Mouse (Mus musculus) forebrain, embryonic 11.5 days (tissue): ENCODE measurements around the gene Snx17. TPM values are rescaled to one million over a fixed set of nuclear protein-coding genes. Genes with fewer than 3 reads are reported as not detected.

Experiments
- ATAC-seq: fragments of 200-750 bp; cut with Nextera tagmentation; replicated peaks from 2 replicates; pipeline ENCODE4 v1.8.0; 2017; ENCODE audit warnings: moderate TSS enrichment; ENCODE audit not compliant: low FRiP score
- DNase-seq: peaks from one replicate; pipeline ENCODE4 v3.0.0-alpha.2; 2017; ENCODE audit warnings: low spot score
- H3K27ac ChIP-seq: fragments of 300-500 bp; sonication (generic); 2 replicates; pipeline ENCODE4 v1.5.1; 2014; ENCODE audit warnings: low read depth, low read length
- H3K27me3 ChIP-seq: fragments of 300-500 bp; sonication (generic); 2 replicates; pipeline ENCODE4 v1.6.1; 2014; ENCODE audit warnings: mild to moderate bottlenecking, low read length, mixed read lengths; ENCODE audit not compliant: control insufficient read depth, insufficient read depth
- H3K36me3 ChIP-seq: fragments of 300-500 bp; sonication (generic); 2 replicates; pipeline ENCODE4 v1.6.1; 2014; ENCODE audit warnings: mild to moderate bottlenecking, low read length, moderate library complexity, mixed read lengths; ENCODE audit not compliant: control insufficient read depth, insufficient read depth
- H3K4me1 ChIP-seq: fragments of 300-500 bp; sonication (generic); replicated peaks from 2 replicates; pipeline ENCODE4 v1.6.1; 2014; ENCODE audit warnings: low read length, mixed read lengths; ENCODE audit not compliant: control insufficient read depth, insufficient read depth
- H3K4me2 ChIP-seq: fragments of 300-500 bp; sonication (generic); 2 replicates; pipeline ENCODE4 v1.6.1; 2014; ENCODE audit warnings: low read depth, mild to moderate bottlenecking, low read length, moderate library complexity, mixed read lengths; ENCODE audit not compliant: severe bottlenecking
- H3K4me3 ChIP-seq: fragments of 300-500 bp; sonication (generic); 2 replicates; pipeline ENCODE4 v1.5.1; 2014; ENCODE audit warnings: low read depth, low read length
- H3K9ac ChIP-seq: fragments of 300-500 bp; sonication (generic); 2 replicates; pipeline ENCODE4 v1.6.1; 2014; ENCODE audit warnings: low read length
- H3K9me3 ChIP-seq: fragments of 300-500 bp; sonication (generic); 2 replicates; pipeline ENCODE4 v1.6.1; 2016; ENCODE audit warnings: low read length, mixed read lengths; ENCODE audit not compliant: control insufficient read depth
- WGBS: fragments of 180-500 bp; shearing (Covaris S2); extraction: QIAGEN DNeasy Blood & Tissue Kit; methylation state at CpG from one replicate; pipeline ENCODE4 v1.1.7; 2014; 5-methylcytosine and 5-hydroxymethylcytosine counted together
- polyA plus RNA-seq: library from polyadenylated mRNA; unstranded; fragments of >200 nt; fragmentation: Nextera tagmentation; extraction: Ambion mirVana; gene quantifications from 2 replicates; pipeline ENCODE4 v1.2.1, GENCODE M21; 2014

The Snx17 gene
- polyA plus RNA-seq, 1 experiment from 2014 or later: 144 TPM

DNA sequence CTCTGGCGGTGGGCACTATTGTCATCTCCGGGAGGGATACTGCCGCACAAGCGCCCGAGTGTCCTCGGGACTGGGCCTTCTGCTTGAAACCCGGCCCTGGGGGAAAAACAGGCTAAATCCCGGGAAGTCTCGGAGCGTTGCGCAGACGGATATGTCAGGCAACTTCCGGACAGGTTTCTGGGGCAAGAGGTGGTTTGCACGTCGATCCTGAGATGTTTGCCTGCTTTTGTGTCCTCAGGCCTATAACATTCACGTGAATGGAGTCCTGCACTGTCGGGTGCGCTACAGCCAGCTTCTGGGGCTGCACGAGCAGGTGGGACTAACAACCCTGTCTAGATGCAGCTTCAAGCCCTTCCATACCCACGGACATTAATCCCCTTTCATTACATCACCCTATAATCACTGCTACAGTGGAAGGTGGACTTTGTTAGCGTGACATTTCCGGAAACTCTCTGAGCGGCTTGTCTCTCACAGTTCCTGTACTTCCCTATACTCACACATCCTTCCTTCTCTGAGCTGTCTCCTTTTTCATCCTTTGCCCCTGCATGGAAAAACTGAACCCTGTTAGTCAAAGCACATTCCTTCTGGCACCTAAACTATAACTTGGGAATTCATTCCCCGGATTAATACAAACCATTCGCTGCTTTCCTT lies 729 bp downstream of the Snx17 start:
- ATAC-seq (no peak), DNase-seq (no peak)
- H3K4me1 ChIP-seq: 0 out of 2 replicates have a peak, but pooled peaks cover 3% of the 10 kb centered on the region
- H3K9ac ChIP-seq: peak overlapping the region; percentile 74
- H3K27me3 ChIP-seq: no peaks in the 10 kb centered on the region
- WGBS: 12% methylated on average over 25 of the region's 25 CpGs
- H3K4me2 ChIP-seq: peak overlapping the region; percentile 77
- H3K9me3 ChIP-seq: no peaks in the 10 kb centered on the region
- peaks cover 19% of the 10 kb centered on the region; the same call in 1 of the 2 replicates for H3K36me3 ChIP-seq
- peak overlapping the region; percentile 83 for H3K4me3 ChIP-seq
- H3K27ac ChIP-seq: peak overlapping the region; percentile 58; the same call in 1 of the 2 replicates

DNA sequence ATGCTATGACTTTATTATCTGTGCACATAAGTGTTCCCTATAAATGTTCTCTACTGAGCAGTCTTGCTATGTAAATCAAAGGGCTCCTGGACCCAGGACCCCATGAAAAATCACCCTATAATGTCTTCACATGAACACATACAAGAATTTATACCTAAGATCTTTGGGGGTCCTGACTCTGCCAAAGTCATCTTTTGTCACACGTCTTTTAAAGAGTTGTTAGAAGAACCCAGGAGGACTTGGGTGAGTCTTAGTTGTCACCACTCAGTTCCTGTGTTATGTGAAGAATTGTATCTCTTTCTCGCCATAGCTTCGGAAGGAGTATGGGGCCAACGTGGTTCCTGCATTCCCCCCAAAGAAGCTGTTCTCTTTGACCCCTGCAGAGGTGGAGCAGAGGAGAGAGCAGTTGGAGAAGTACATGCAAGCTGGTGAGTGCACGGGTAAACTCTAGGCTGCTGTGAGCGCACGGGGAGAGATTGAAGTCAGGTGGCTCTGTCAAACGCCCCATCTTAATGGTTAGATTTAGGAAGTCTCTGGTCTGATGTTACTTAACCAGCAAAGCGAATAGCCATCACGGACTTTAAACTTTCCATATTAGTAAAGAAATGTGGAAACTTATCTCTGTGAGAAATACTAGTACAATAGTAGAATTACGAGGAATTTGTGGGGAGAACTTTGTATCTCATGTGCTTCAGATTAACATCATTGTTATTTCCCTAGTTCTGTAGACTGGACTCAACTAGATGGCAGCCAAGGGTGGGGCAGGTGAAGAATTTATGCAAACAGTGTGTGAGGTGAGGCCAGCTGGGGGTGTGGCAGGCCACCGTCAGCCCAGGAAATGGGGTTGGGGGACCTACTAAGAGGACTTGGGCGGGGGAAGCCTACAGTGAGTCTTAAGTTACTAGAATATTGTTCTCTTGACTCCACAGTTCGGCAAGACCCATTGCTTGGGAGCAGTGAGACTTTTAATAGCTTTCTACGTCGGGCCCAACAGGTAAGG lies 1.8 kb downstream of the Snx17 start:
- Histone ChIP-seq H3K27me3 (no peaks in the 10 kb centered on the region), H3K4me2 (peak overlapping the region; percentile 77; the same call in 1 of the 2 replicates), H3K4me1 (0 out of 2 replicates have a peak, but pooled peaks cover 3% of the 10 kb centered on the region), H3K4me3 (peak overlapping the region; percentile 83), H3K9me3 (no peaks in the 10 kb centered on the region), H3K27ac (no peak overlapping the region), H3K9ac (no peak overlapping the region), H3K36me3 (peaks cover 22% of the 10 kb centered on the region; the same call in 1 of the 2 replicates)
- WGBS: 94% methylated on average over 16 of the region's 16 CpGs
- DNase-seq: no peak
- no peak for ATAC-seq

DNA sequence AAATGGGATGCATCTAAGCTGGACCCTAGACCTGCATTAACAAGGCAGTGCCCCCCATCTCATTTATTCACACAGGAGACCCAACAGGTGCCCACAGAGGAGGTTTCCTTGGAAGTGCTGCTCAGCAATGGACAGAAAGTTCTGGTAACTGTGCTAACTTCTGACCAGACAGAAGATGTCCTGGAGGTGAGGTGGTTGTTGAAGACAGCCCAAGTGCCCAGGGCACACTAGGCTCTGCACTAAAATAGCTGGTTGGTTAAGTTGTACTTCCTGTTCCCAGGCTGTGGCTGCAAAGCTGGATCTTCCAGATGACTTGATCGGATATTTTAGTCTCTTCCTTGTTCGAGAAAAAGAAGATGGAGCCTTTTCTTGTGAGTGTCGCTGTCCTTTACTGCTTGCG lies 2.6 kb downstream of the Snx17 start:
- Histone ChIP-seq H3K27ac (no peak overlapping the region), H3K9ac (no peak overlapping the region), H3K36me3 (peaks cover 24% of the 10 kb centered on the region; the same call in 1 of the 2 replicates), H3K4me1 (peaks cover 5% of the 10 kb centered on the region; the same call in 1 of the 2 replicates), H3K27me3 (no peaks in the 10 kb centered on the region), H3K4me2 (no peak overlapping the region), H3K4me3 (no peak overlapping the region), H3K9me3 (peaks cover 5% of the 10 kb centered on the region)
- DNase-seq (no peak), ATAC-seq (no peak)
- WGBS: 96% methylated on average over 4 of the region's 4 CpGs

GRCm38 (mm10) chr5:31196207-31196606 lies 3.2 kb downstream of the Snx17 start:
- Histone ChIP-seq H3K4me1 (peaks cover 5% of the 10 kb centered on the region; the same call in 1 of the 2 replicates), H3K4me2 (no peak overlapping the region), H3K4me3 (no peak overlapping the region), H3K36me3 (peaks cover 24% of the 10 kb centered on the region; the same call in 1 of the 2 replicates), H3K27ac (no peak overlapping the region), H3K9ac (no peak overlapping the region), H3K27me3 (no peaks in the 10 kb centered on the region), H3K9me3 (peaks cover 5% of the 10 kb centered on the region)
- WGBS: 94% methylated on average over 10 of the region's 10 CpGs
- ATAC-seq (no peak), DNase-seq (no peak)

GRCm38 (mm10) chr5:31197072-31197471 lies 4.0 kb downstream of the Snx17 start:
- Histone ChIP-seq H3K9ac (no peak overlapping the region), H3K27ac (no peak overlapping the region), H3K9me3 (peaks cover 5% of the 10 kb centered on the region), H3K4me1 (peaks cover 5% of the 10 kb centered on the region; the same call in 1 of the 2 replicates), H3K4me3 (no peak overlapping the region), H3K27me3 (no peaks in the 10 kb centered on the region), H3K36me3 (peaks cover 24% of the 10 kb centered on the region; the same call in 1 of the 2 replicates), H3K4me2 (no peak overlapping the region)
- 93% methylated on average over 12 of the region's 12 CpGs for WGBS
- DNase-seq (no peak), ATAC-seq (no peak)

GRCm38 (mm10) chr5:31198170-31198569 lies 5.1 kb downstream of the Snx17 start:
- DNase-seq: no peak
- peaks cover 24% of the 10 kb centered on the region; the same call in 1 of the 2 replicates for H3K36me3 ChIP-seq
- 90% methylated on average over 9 of the region's 9 CpGs for WGBS

GRCm38 (mm10) chr5:31198616-31199320 lies 5.7 kb downstream of the Snx17 start:
- Histone ChIP-seq H3K36me3 (peaks cover 27% of the 10 kb centered on the region; the same call in 1 of the 2 replicates), H3K4me3 (no peak overlapping the region), H3K9ac (no peak overlapping the region), H3K27ac (no peak overlapping the region), H3K27me3 (no peaks in the 10 kb centered on the region), H3K4me1 (peaks cover 12% of the 10 kb centered on the region; the same call in 1 of the 2 replicates), H3K9me3 (peaks cover 5% of the 10 kb centered on the region), H3K4me2 (no peak overlapping the region)
- 88% methylated on average over 5 of the region's 5 CpGs for WGBS
- DNase-seq (no peak), ATAC-seq (no peak)

More at GRCm38 (mm10) chr5:31198170-31198569, 5.1 kb downstream of the Snx17 start:
- H3K9ac ChIP-seq: no peak overlapping the region
- no peak overlapping the region for H3K4me3 ChIP-seq
- H3K9me3 ChIP-seq: peaks cover 5% of the 10 kb centered on the region
- no peak overlapping the region for H3K4me2 ChIP-seq
- H3K27ac ChIP-seq: no peak overlapping the region
- H3K27me3 ChIP-seq: no peaks in the 10 kb centered on the region
- ATAC-seq: no peak
- peaks cover 12% of the 10 kb centered on the region; the same call in 1 of the 2 replicates for H3K4me1 ChIP-seq
